Mouse (Mus musculus) midbrain, embryonic 13.5 days (tissue): ENCODE results near the gene Rab37. TPM values are rescaled to one million over a fixed set of nuclear protein-coding genes. Genes with fewer than 3 reads are reported as not detected.

Source experiments
- ATAC-seq: fragments of 200-750 bp; cut with Nextera tagmentation; 2 replicates; pipeline ENCODE4 v1.8.0; 2017; ENCODE audit warnings: mild to moderate bottlenecking, moderate TSS enrichment, moderate library complexity
- H3K27ac ChIP-seq: fragments of 300-500 bp; sonication (generic); 2 replicates; pipeline ENCODE4 v1.5.1; 2015; ENCODE audit warnings: inconsistent platforms, mild to moderate bottlenecking, moderate library complexity
- H3K27me3 ChIP-seq: fragments of 300-500 bp; sonication (generic); 2 replicates; pipeline ENCODE4 v1.6.1; 2015; ENCODE audit warnings: mild to moderate bottlenecking, inconsistent platforms
- H3K36me3 ChIP-seq: fragments of 300-500 bp; sonication (generic); 2 replicates; pipeline ENCODE4 v1.6.1; 2015; ENCODE audit warnings: mild to moderate bottlenecking, inconsistent platforms
- H3K4me1 ChIP-seq: fragments of 300-500 bp; sonication (generic); replicated peaks from 2 replicates; pipeline ENCODE4 v1.6.1; 2015; ENCODE audit warnings: inconsistent platforms
- H3K4me2 ChIP-seq: fragments of 300-500 bp; sonication (generic); replicated peaks from 2 replicates; pipeline ENCODE4 v1.6.1; 2015; ENCODE audit warnings: moderate library complexity, mild to moderate bottlenecking, inconsistent platforms
- H3K4me3 ChIP-seq: fragments of 300-500 bp; sonication (generic); replicated peaks from 2 replicates; pipeline ENCODE4 v1.5.1; 2015; ENCODE audit warnings: mild to moderate bottlenecking, inconsistent platforms
- H3K9ac ChIP-seq: fragments of 300-500 bp; sonication (generic); replicated peaks from 2 replicates; pipeline ENCODE4 v1.6.1; 2015; ENCODE audit warnings: mild to moderate bottlenecking, inconsistent platforms
- H3K9me3 ChIP-seq: fragments of 300-500 bp; sonication (generic); 2 replicates; pipeline ENCODE4 v1.6.1; 2016; ENCODE audit warnings: mild to moderate bottlenecking, inconsistent platforms
- WGBS: fragments of 180-500 bp; shearing (Covaris S2); methylation state at CpG from one replicate; pipeline ENCODE4 v1.1.7; 2015; 5-methylcytosine and 5-hydroxymethylcytosine counted together
- polyA plus RNA-seq: library from polyadenylated mRNA; unstranded; fragments of >200 nt; fragmentation: Nextera tagmentation; extraction: Ambion mirVana; gene quantifications from 2 replicates; pipeline ENCODE4 v1.2.1, GENCODE M21; 2015

The Rab37 gene
- polyA plus RNA-seq, 1 experiment from 2014 or later: 1.3 TPM

- Histone ChIP-seq H3K36me3 (no peaks in the 10 kb centered on the region), H3K9ac (peak overlapping the region; percentile 60), H3K4me2 (peak overlapping the region; percentile 57), H3K4me3 (peak overlapping the region; percentile 39), H3K27ac (peak overlapping the region; percentile 46; the same call in 1 of the 2 replicates), H3K9me3 (no peaks in the 10 kb centered on the region), H3K27me3 (peaks cover 44% of the 10 kb centered on the region), H3K4me1 (peaks cover 29% of the 10 kb centered on the region)
- ATAC-seq: peak; percentile 80
- 4% methylated on average over 15 of the region's 15 CpGs for WGBS
Observed at GRCm38 (mm10) chr11:115151755-115152429, 60.7 kb downstream of the Rab37 start.

GRCm38 (mm10) chr11:115153088-115153487, 61.9 kb downstream of the Rab37 start:
- H3K4me2 ChIP-seq: no peak overlapping the region
- H3K36me3 ChIP-seq: no peaks in the 10 kb centered on the region
- no peak overlapping the region for H3K27ac ChIP-seq
- H3K27me3 ChIP-seq: peaks cover 51% of the 10 kb centered on the region
- no peaks in the 10 kb centered on the region for H3K9me3 ChIP-seq
- ATAC-seq: no peak
- peaks cover 31% of the 10 kb centered on the region for H3K4me1 ChIP-seq
- H3K4me3 ChIP-seq: no peak overlapping the region
- 83% methylated on average over 9 of the region's 9 CpGs for WGBS
- no peak overlapping the region for H3K9ac ChIP-seq

GRCm38 (mm10) chr11:115153699-115154292, 62.6 kb downstream of the Rab37 start:
- Histone ChIP-seq H3K4me1 (peaks cover 35% of the 10 kb centered on the region), H3K27ac (no peak overlapping the region), H3K27me3 (peaks cover 51% of the 10 kb centered on the region), H3K4me3 (peak overlapping the region; percentile 23), H3K9me3 (no peaks in the 10 kb centered on the region), H3K36me3 (no peaks in the 10 kb centered on the region), H3K4me2 (peak overlapping the region; percentile 42), H3K9ac (no peak overlapping the region)
- under 1% methylated on average over 34 of the region's 35 CpGs for WGBS
- ATAC-seq: peak; percentile 63

GRCm38 (mm10) chr11:115155053-115155634, 63.9 kb downstream of the Rab37 start:
- no peak for ATAC-seq
- Histone ChIP-seq H3K36me3 (no peaks in the 10 kb centered on the region), H3K4me3 (no peak overlapping the region), H3K4me2 (no peak overlapping the region), H3K9me3 (no peaks in the 10 kb centered on the region), H3K9ac (no peak overlapping the region), H3K27ac (no peak overlapping the region), H3K27me3 (peaks cover 53% of the 10 kb centered on the region), H3K4me1 (peaks cover 35% of the 10 kb centered on the region)
- WGBS: 23% methylated on average over 5 of the region's 5 CpGs

- WGBS: 35% methylated on average over 12 of the region's 12 CpGs
- H3K4me3 ChIP-seq: no peak overlapping the region
- H3K9me3 ChIP-seq: no peaks in the 10 kb centered on the region
- H3K27me3 ChIP-seq: peaks cover 74% of the 10 kb centered on the region
- ATAC-seq: no peak
- no peak overlapping the region for H3K9ac ChIP-seq
- H3K27ac ChIP-seq: no peak overlapping the region
- peaks cover 31% of the 10 kb centered on the region for H3K4me1 ChIP-seq
- H3K36me3 ChIP-seq: no peaks in the 10 kb centered on the region
- H3K4me2 ChIP-seq: no peak overlapping the region
Observed at GRCm38 (mm10) chr11:115157933-115158719, 66.9 kb downstream of the Rab37 start.

DNA sequence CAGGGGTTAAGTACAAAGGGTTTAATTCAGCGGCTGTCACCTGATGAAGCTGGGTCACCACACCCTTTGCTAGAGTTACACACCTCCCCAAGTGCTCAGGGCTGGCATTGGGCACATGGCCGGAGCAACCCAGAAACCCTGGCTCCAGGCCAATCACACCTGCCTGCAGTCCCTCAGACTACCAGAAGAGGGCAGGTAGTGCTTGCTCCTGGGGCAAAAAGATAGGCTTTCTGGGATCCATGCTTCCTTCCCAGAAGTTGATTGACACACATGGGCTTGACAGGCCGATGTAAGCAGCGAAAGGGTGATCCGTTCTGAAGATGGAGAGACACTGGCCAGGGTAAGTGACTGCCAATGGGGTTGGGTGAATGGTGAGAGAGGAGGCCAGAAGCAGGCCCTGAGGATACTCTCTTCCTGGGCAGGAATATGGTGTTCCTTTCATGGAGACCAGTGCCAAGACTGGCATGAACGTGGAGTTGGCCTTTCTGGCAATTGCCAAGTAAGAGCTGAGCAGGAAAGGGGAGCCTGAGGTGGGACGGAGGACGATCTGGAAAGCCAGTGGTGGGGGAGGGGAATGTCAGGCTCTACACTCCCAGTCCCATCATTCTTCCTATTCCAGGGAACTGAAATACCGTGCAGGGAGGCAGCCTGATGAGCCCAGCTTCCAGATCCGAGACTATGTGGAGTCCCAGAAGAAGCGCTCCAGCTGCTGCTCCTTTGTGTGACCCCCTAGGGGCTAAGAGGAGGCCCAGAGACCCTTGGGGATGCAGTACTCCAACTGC, 69.0 kb downstream of the Rab37 start:
- H3K27me3 ChIP-seq: peaks cover 74% of the 10 kb centered on the region
- H3K4me1 ChIP-seq: peaks cover 37% of the 10 kb centered on the region
- no peak overlapping the region for H3K4me3 ChIP-seq
- H3K9ac ChIP-seq: no peak overlapping the region
- no peaks in the 10 kb centered on the region for H3K36me3 ChIP-seq
- no peak overlapping the region for H3K27ac ChIP-seq
- no peak overlapping the region for H3K4me2 ChIP-seq
- 38% methylated on average over 11 of the region's 11 CpGs for WGBS
- no peak for ATAC-seq
- no peaks in the 10 kb centered on the region for H3K9me3 ChIP-seq

- Histone ChIP-seq H3K9ac (no peak overlapping the region), H3K4me3 (no peak overlapping the region), H3K27ac (no peak overlapping the region), H3K9me3 (no peaks in the 10 kb centered on the region), H3K36me3 (no peaks in the 10 kb centered on the region), H3K27me3 (peaks cover 74% of the 10 kb centered on the region), H3K4me2 (no peak overlapping the region), H3K4me1 (peaks cover 45% of the 10 kb centered on the region)
- WGBS: 36% methylated on average over 10 of the region's 10 CpGs
- no peak for ATAC-seq
Observed at GRCm38 (mm10) chr11:115160883-115161577, 69.8 kb downstream of the Rab37 start.

DNA sequence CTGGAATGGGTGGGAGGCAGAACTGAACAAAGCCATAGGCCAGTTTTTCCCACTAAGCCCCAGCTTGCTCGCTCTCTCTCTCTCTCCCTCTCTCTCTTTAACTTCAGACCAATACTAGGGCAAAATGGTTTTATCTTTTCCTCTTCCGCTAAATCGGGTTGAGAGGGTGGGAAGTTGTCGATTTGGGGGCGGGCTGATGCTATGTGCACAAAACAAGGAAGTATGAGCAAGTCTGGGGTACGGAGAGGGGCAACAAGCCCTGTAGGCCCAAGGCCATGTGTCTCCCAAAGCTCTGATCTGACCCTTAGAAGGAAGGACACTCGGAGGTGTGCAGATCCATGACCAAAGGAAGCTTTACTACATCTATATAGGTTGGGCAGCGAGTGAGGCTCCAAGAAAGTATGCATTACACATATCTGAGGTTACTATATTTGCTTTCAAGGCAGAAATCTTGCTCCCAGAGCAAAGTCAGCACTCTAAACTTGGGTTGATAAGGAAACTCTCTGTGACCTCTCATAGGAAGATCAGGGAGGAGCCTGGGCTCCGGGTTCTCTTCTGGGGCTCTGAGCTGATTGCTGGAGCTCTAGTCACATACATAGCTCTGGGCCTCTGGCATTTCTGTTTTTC, 70.5 kb downstream of the Rab37 start:
- H3K36me3 ChIP-seq: no peaks in the 10 kb centered on the region
- peaks cover 46% of the 10 kb centered on the region for H3K4me1 ChIP-seq
- H3K4me3 ChIP-seq: no peak overlapping the region
- no peak overlapping the region for H3K27ac ChIP-seq
- 64% methylated on average over 9 of the region's 9 CpGs for WGBS
- H3K27me3 ChIP-seq: peaks cover 71% of the 10 kb centered on the region
- H3K9ac ChIP-seq: no peak overlapping the region
- no peaks in the 10 kb centered on the region for H3K9me3 ChIP-seq
- ATAC-seq: no peak
- no peak overlapping the region for H3K4me2 ChIP-seq

GRCm38 (mm10) chr11:115162205-115162601, 71.0 kb downstream of the Rab37 start:
- peaks cover 66% of the 10 kb centered on the region for H3K27me3 ChIP-seq
- no peak overlapping the region for H3K4me3 ChIP-seq
- no peak for ATAC-seq
- H3K9me3 ChIP-seq: no peaks in the 10 kb centered on the region
- WGBS: 24% methylated on average over 9 of the region's 9 CpGs
- no peaks in the 10 kb centered on the region for H3K36me3 ChIP-seq
- peaks cover 46% of the 10 kb centered on the region for H3K4me1 ChIP-seq
- H3K27ac ChIP-seq: no peak overlapping the region
- peak overlapping the region; percentile 63 for H3K4me2 ChIP-seq
- no peak overlapping the region for H3K9ac ChIP-seq

DNA sequence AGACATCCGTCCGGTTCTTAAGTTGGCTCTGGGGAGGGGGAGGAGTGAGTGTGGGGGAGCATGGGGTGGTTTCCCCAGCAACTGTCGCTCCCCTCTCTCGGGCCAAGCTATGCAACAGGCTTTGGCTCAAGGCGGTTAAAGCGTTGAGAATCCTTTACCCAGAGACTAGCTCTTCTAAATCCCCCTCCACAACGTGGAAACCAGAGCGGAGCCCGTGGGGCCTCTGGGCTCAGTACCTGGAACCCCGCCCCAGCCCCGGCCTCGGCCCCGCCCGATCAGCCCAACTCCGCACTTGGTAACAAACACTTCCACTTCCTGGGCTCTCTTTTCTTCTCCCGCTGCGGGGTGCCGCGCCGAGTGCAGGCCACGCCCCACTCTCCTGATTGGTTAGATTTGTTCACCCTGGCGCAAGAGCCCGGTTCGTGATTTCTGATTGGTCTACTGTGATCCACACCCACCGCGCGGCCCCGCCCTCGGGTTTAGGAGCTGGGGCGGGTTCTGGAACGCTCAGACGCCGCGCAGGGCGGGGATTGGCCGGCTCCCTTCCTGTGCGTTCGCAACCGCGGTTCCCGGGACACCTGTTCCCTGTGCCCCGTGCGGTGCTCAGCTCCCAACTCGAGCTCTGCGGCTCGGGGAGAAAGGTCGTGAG, 71.7 kb downstream of the Rab37 start, which contains the start of gene Slc9a3r1:
Gene Slc9a3r1, plus strand, starts transcription at position 510 of the 649 bp plus-strand sequence.
- Histone ChIP-seq H3K9ac (peak within 1 kb of the TSS; percentile 47), H3K4me3 (peak within 1 kb of the TSS; percentile 42), H3K4me2 (peak within 1 kb of the TSS; percentile 63), H3K9me3 (no peaks in the 10 kb centered on the region), H3K27ac (no peak within 1 kb of the TSS), H3K27me3 (peaks cover 62% of the 10 kb centered on the region), H3K36me3 (no peaks in the 10 kb centered on the region), H3K4me1 (peaks cover 45% of the 10 kb centered on the region)
- under 1% methylated on average over 47 of the region's 47 CpGs for WGBS
- ATAC-seq: peak; percentile 93
